Mouse (Mus musculus) testis, postnatal 10 days (tissue): ENCODE results near the gene Vamp8.
A peak's percentile ranks its signal among the peaks of the same experiment; 100 is the strongest.

Source experiments
- DNase-seq: peaks from one replicate; pipeline ENCODE4 v3.0.0; 2021; ENCODE audit warnings: low spot score

Vamp8 gene

GRCm38 (mm10) chr6:72401875-72402274, 11.4 kb upstream of the Vamp8 start:
- DNase-seq = peak; percentile 85

- DNase-seq = no peak
These were observed 9.5 kb upstream of the Vamp8 start for GRCm38 (mm10) chr6:72399967-72400366.

GRCm38 (mm10) chr6:72396837-72397251, 6.3 kb upstream of the Vamp8 start:
- DNase-seq = no peak

- no peak for DNase-seq
These were observed 1.8 kb upstream of the Vamp8 start for GRCm38 (mm10) chr6:72392341-72392740.

GRCm38 (mm10) chr6:72390795-72391521, 455 bp upstream of the Vamp8 start:
- DNase-seq = peak; percentile 59

GRCm38 (mm10) chr6:72389471-72389940, 997 bp downstream of the Vamp8 start:
- no peak for DNase-seq

GRCm38 (mm10) chr6:72388791-72389329, 1.6 kb downstream of the Vamp8 start:
- no peak for DNase-seq

GRCm38 (mm10) chr6:72388266-72388665, 2.2 kb downstream of the Vamp8 start:
- DNase-seq = no peak

GRCm38 (mm10) chr6:72387816-72388215, 2.7 kb downstream of the Vamp8 start:
- DNase-seq = no peak

- DNase-seq = no peak
These were observed 3.9 kb downstream of the Vamp8 start for GRCm38 (mm10) chr6:72386561-72386960.

GRCm38 (mm10) chr6:72385258-72385657, 5.2 kb downstream of the Vamp8 start:
- DNase-seq = no peak

GRCm38 (mm10) chr6:72383952-72384351, 6.6 kb downstream of the Vamp8 start:
- DNase-seq = no peak

GRCm38 (mm10) chr6:72383142-72383820, 7.2 kb downstream of the Vamp8 start:
- no peak for DNase-seq

GRCm38 (mm10) chr6:72382494-72382893, 8.0 kb downstream of the Vamp8 start:
- DNase-seq = no peak

- DNase-seq = peak; percentile 87
These were observed 10.3 kb downstream of the Vamp8 start, which contains the start of gene Vamp5 for GRCm38 (mm10) chr6:72380131-72380770. TSS of gene Vamp5 (minus strand) at chr6:72380468.

- DNase-seq = no peak
These were observed 10.9 kb downstream of the Vamp8 start for GRCm38 (mm10) chr6:72379377-72380130.

GRCm38 (mm10) chr6:72378510-72379234, 11.8 kb downstream of the Vamp8 start:
- no peak for DNase-seq

- DNase-seq = no peak
These were observed 15.5 kb downstream of the Vamp8 start for GRCm38 (mm10) chr6:72374820-72375563.

GRCm38 (mm10) chr6:72374206-72374605, 16.3 kb downstream of the Vamp8 start:
- DNase-seq = no peak

- DNase-seq = no peak
These were observed 17.3 kb downstream of the Vamp8 start for GRCm38 (mm10) chr6:72373184-72373583.
